ENCODE assay signal across 16 mouse cellular contexts in genomic region chr12:77140656-77141055, GRCm38 (mm10).
A peak's percentile ranks its signal among the peaks of the same experiment; 100 is the strongest.
DNase-seq lines count a peak whose midpoint lies in the region; TF ChIP-seq lines count a peak whose summit lies in the region.
"Had no signal": no experiment of that assay in that cellular context is flagged by ENCODE, and none has a peak within 500 bp of the region (broad histone marks: within the 10 kb centered on the region; RNA-seq: fewer than 3 reads in every experiment).

No protein-coding gene starts in this region.

- H3K4me1 ChIP-seq in kidney, adult 2 months (ENCODE audit: control insufficient read depth, insufficient read depth, low read length) = peaks cover 5% of the 10 kb centered on the region
- H3K4me1 ChIP-seq in CH12.LX (ENCODE audit: control insufficient read depth in 1 of 2, insufficient read depth in 2 of 2) = peaks cover 41 to 88% of the 10 kb centered on the region in 2 experiments
- peaks cover 11% of the 10 kb centered on the region for H3K4me1 ChIP-seq in embryonic facial prominence, embryonic 10.5 days
- H3K4me1 ChIP-seq: embryonic facial prominence, embryonic 13.5 days; embryonic facial prominence, embryonic 15.5 days; forebrain, embryonic 10.5 days; forebrain, embryonic 12.5 days had no signal

- H3K36me3 ChIP-seq in kidney, adult 2 months (ENCODE audit: control insufficient read depth, insufficient read depth, low read length) = no peaks in the 10 kb centered on the region
- no peaks in the 10 kb centered on the region for H3K36me3 ChIP-seq in CH12.LX (replicated peaks in 1 of 2; ENCODE audit: control insufficient read depth in 1 of 2, insufficient read depth in 1 of 2, low read length in 1 of 2)
- no peaks in the 10 kb centered on the region for H3K36me3 ChIP-seq in embryonic facial prominence, embryonic 10.5 days (replicated peaks)
- H3K36me3 ChIP-seq: embryonic facial prominence, embryonic 13.5 days; embryonic facial prominence, embryonic 15.5 days; forebrain, embryonic 10.5 days; forebrain, embryonic 12.5 days had no signal

- peak overlapping the region; percentile 26; the same call in 1 of the 2 replicates for H3K27ac ChIP-seq in kidney, adult 2 months (ENCODE audit: insufficient read depth, low read depth, low read length)
- H3K27ac ChIP-seq in CH12.LX (ENCODE audit: insufficient read depth, low read depth) = peak overlapping the region; percentile 71
- no peak overlapping the region for H3K27ac ChIP-seq in embryonic facial prominence, embryonic 10.5 days (replicated peaks)
- H3K27ac ChIP-seq: embryonic facial prominence, embryonic 13.5 days; embryonic facial prominence, embryonic 15.5 days; forebrain, embryonic 10.5 days; forebrain, embryonic 12.5 days had no signal

- H3K4me2 ChIP-seq in CH12.LX (ENCODE audit: insufficient read depth, low read depth, poor library complexity, severe bottlenecking) = peak overlapping the region; percentile 67
- H3K4me2 ChIP-seq: embryonic facial prominence, embryonic 13.5 days; embryonic facial prominence, embryonic 15.5 days; forebrain, embryonic 12.5 days had no signal

- dilution Hi-C loops in CH12.LX (cut with MboI; ENCODE audit: extremely low pct_ligation_motif_present, extremely low pct_unique_long_range_greater_than_20kb, low sequenced_read_pairs) = no loop called here

- H3K9ac ChIP-seq in CH12.LX (ENCODE audit: insufficient read depth, low read depth) = peak overlapping the region; percentile 44
- H3K9ac ChIP-seq: embryonic facial prominence, embryonic 13.5 days; embryonic facial prominence, embryonic 15.5 days; forebrain, embryonic 12.5 days had no signal

- in situ Hi-C loops in CH12.LX (cut with MboI; ENCODE audit: low pct_ligation_motif_present, low pct_unique_long_range_greater_than_20kb, low sequenced_read_pairs) = loop anchor here (10.0 kb wide), 1 partner anchor 94 kb away; the partner anchor contains the start of gene Fut8

- 59% methylated on average over 6 of the region's 6 CpGs for WGBS in kidney, adult 2 months
- WGBS in embryonic facial prominence, embryonic 10.5 days = 61% methylated on average over 6 of the region's 6 CpGs

- TF ChIP-seq POLR2A in kidney, adult 2 months (IDR thresholded peaks at IDR 0.05; ENCODE audit: low read depth, low read length) = no peak
- TF ChIP-seq POLR2A in CH12.LX (IDR thresholded peaks at IDR 0.05; ENCODE audit: low read depth, low read length) = no peak

- H3K79me2 ChIP-seq in CH12.LX (replicated peaks; ENCODE audit: control insufficient read depth, extremely low read depth, insufficient read depth, poor library complexity, severe bottlenecking) = no peaks in the 10 kb centered on the region

- TF ChIP-seq RAD21 in CH12.LX (IDR thresholded peaks at IDR 0.05; ENCODE audit: low read depth, low read length) = peak; percentile 2; the same call in 1 of the 2 replicates

- no peaks in the 10 kb centered on the region for H3K9me3 ChIP-seq in CH12.LX (replicated peaks; ENCODE audit: low read length)
- no peaks in the 10 kb centered on the region for H3K9me3 ChIP-seq in embryonic facial prominence, embryonic 10.5 days
- H3K9me3 ChIP-seq: embryonic facial prominence, embryonic 13.5 days; embryonic facial prominence, embryonic 15.5 days; forebrain, embryonic 10.5 days; forebrain, embryonic 12.5 days had no signal

- H3K4me3 ChIP-seq in kidney, adult 2 months (ENCODE audit: insufficient read depth, low read depth, low read length) = no peak overlapping the region
- peak overlapping the region in 1 of 3 experiments; percentile 38 for H3K4me3 ChIP-seq in CH12.LX (replicated peaks in 1 of 3; ENCODE audit: low read depth in 2 of 3, low read length in 2 of 3, poor library complexity in 1 of 3)
- H3K4me3 ChIP-seq in embryonic facial prominence, embryonic 10.5 days = no peak overlapping the region
- H3K4me3 ChIP-seq: embryonic facial prominence, embryonic 13.5 days; embryonic facial prominence, embryonic 15.5 days; erythroblast, embryonic 14.5 days; forebrain, embryonic 10.5 days; forebrain, embryonic 12.5 days had no signal

- DNase-seq in kidney, adult 2 months = no peak
- DNase-seq in kidney, postnatal 4 days = no peak
- DNase-seq in CH12.LX (ENCODE audit: extremely low read depth) = no peak
- DNase-seq in embryonic facial prominence, embryonic 10.5 days (ENCODE audit: low spot score) = no peak
- no peak for DNase-seq in cerebellum, postnatal 14 days
- DNase-seq: adrenal gland, adult 2 months; B cell, adult 2 months; cerebellum, adult 11 months; cerebellum, adult 8-10 months; cerebellum, adult 9-11 months; cerebellum, postnatal 25 days had no signal

- H3K27me3 ChIP-seq in kidney, adult 2 months (replicated peaks; ENCODE audit: control insufficient read depth, insufficient read depth, low read length) = no peaks in the 10 kb centered on the region
- H3K27me3 ChIP-seq in CH12.LX (replicated peaks) = no peaks in the 10 kb centered on the region
- no peaks in the 10 kb centered on the region for H3K27me3 ChIP-seq in embryonic facial prominence, embryonic 10.5 days (replicated peaks; ENCODE audit: low read depth, poor library complexity, severe bottlenecking)
- H3K27me3 ChIP-seq: embryonic facial prominence, embryonic 15.5 days; forebrain, embryonic 12.5 days had no signal

- peak; percentile 48; the same call in 1 of the 2 replicates for TF ChIP-seq EP300 in CH12.LX (IDR thresholded peaks at IDR 0.05; ENCODE audit: low read length)

- TF ChIP-seq CTCF in kidney, adult 2 months (conservative IDR thresholded peaks at IDR 0.05; ENCODE audit: insufficient read depth, insufficient read length, low read depth, low read length) = no peak
- TF ChIP-seq CTCF in CH12.LX (conservative IDR thresholded peaks at IDR 0.05 in 1 of 2, IDR thresholded peaks at IDR 0.05 in 1 of 2; ENCODE audit: low read depth in 2 of 2, low read length in 2 of 2) = no peak

TF ChIP-seq in CH12.LX, 34 proteins besides CTCF, POLR2A, EP300 and RAD21:
- TF ChIP-seq ZKSCAN1 (IDR thresholded peaks at IDR 0.05; ENCODE audit: borderline replicate concordance, low read depth, low read length) (no peak), JUND (conservative IDR thresholded peaks at IDR 0.05; ENCODE audit: low read depth, low read length) (0 out of 2 replicates have a peak, but pooled peaks have one; percentile 28), TBP (conservative IDR thresholded peaks at IDR 0.05; ENCODE audit: low read depth, low read length) (no peak), ZNF384 (IDR thresholded peaks at IDR 0.05; ENCODE audit: low read depth, low read length) (no peak), GABPA (IDR thresholded peaks at IDR 0.05; ENCODE audit: insufficient replicate concordance, low read depth, low read length) (no peak), SIN3A (IDR thresholded peaks at IDR 0.05; ENCODE audit: low read length) (peak; percentile 9; the same call in 1 of the 2 replicates), CHD1 (IDR thresholded peaks at IDR 0.05; ENCODE audit: low read depth, low read length) (no peak), MAZ (IDR thresholded peaks at IDR 0.05; ENCODE audit: low read depth, low read length) (0 out of 2 replicates have a peak, but pooled peaks have one; percentile 44), JUN (IDR thresholded peaks at IDR 0.05; ENCODE audit: insufficient read depth, low read depth, low read length) (no peak), UBTF (IDR thresholded peaks at IDR 0.05; ENCODE audit: low read depth, low read length) (no peak), PAX5 (IDR thresholded peaks at IDR 0.05; ENCODE audit: low read length) (no peak), NRF1 (IDR thresholded peaks at IDR 0.05; ENCODE audit: low read depth, low read length) (no peak), SMC3 (IDR thresholded peaks at IDR 0.05; ENCODE audit: low read depth, low read length) (no peak; the same call in 1 of the 2 replicates), USF2 (conservative IDR thresholded peaks at IDR 0.05; ENCODE audit: low read depth, low read length) (no peak), ZMIZ1 (IDR thresholded peaks at IDR 0.05; ENCODE audit: low read depth, low read length) (no peak), MEF2A (IDR thresholded peaks at IDR 0.05; ENCODE audit: borderline replicate concordance, low read depth, low read length) (no peak; the same call in 1 of the 2 replicates), MAFK (IDR thresholded peaks at IDR 0.05; ENCODE audit: insufficient replicate concordance, low read length) (no peak), RCOR1 (conservative IDR thresholded peaks at IDR 0.05; ENCODE audit: low read depth, low read length) (no peak), POLR2AphosphoS2 (IDR thresholded peaks at IDR 0.05; ENCODE audit: low read depth, low read length) (no peak), E2F4 (IDR thresholded peaks at IDR 0.05; ENCODE audit: insufficient replicate concordance, low read depth, low read length) (no peak), BHLHE40 (IDR thresholded peaks at IDR 0.05; ENCODE audit: low read depth, low read length) (0 out of 2 replicates have a peak, but pooled peaks have one; percentile 46), CHD2 (IDR thresholded peaks at IDR 0.05; ENCODE audit: low read length) (peak; percentile 20; the same call in 1 of the 2 replicates), ELF1 (IDR thresholded peaks at IDR 0.05; ENCODE audit: low read depth, low read length) (no peak), ETS1 (conservative IDR thresholded peaks at IDR 0.05; ENCODE audit: low read depth, low read length) (peak; percentile 48; the same call in 1 of the 2 replicates), TCF12 (IDR thresholded peaks at IDR 0.05; ENCODE audit: low read depth, low read length) (peak; percentile 68), KAT2A (IDR thresholded peaks at IDR 0.05; ENCODE audit: insufficient replicate concordance, low read length) (no peak), NELFE (IDR thresholded peaks at IDR 0.05; ENCODE audit: low read depth, low read length) (no peak), MYC (IDR thresholded peaks at IDR 0.05; ENCODE audit: low read depth, low read length) (0 out of 2 replicates have a peak, but pooled peaks have one; percentile 24), MXI1 (IDR thresholded peaks at IDR 0.05; ENCODE audit: low read depth, low read length) (no peak), USF1 (IDR thresholded peaks at IDR 0.05; ENCODE audit: low read depth, low read length) (no peak), HCFC1 (IDR thresholded peaks at IDR 0.05; ENCODE audit: low read depth, low read length) (no peak; the same call in 1 of the 2 replicates), MAX (IDR thresholded peaks at IDR 0.05; ENCODE audit: low read length) (peak; percentile 31; the same call in 1 of the 2 replicates), ZC3H11A (IDR thresholded peaks at IDR 0.05; ENCODE audit: low read depth, low read length) (no peak), IRF4 (IDR thresholded peaks at IDR 0.05; ENCODE audit: low read depth, low read length) (peak; percentile 35; the same call in 1 of the 2 replicates)
